Mouse (Mus musculus): ENCODE measurements around the gene Gm28230. TPM values are rescaled to one million over a fixed set of nuclear protein-coding genes. Genes with fewer than 3 reads are reported as not detected.

The Gm28230 gene
- polyA plus RNA-seq, 1 experiment from 2014 or later = 0.10 TPM

DNA sequence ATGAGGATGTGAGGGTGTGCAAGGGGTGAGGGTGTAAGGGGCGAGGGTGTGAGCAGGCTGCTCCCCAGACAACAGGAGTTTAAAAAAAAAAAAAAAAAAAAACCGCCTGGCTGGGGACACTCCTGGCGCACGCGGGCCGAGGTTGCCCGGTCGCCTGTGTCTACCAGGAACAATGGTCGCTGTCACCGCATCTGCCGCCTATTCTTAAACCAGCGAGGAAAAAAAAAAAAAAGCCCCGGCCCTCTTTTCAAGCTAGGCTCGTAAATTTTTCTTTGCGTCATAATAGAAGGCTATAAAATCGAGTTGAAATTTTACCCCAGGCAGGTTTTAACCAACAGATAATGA is 6.8 kb downstream of the Gm28230 start:
- Histone ChIP-seq H3K9ac (ENCODE audit: low read depth, low read length) (no peak overlapping the region), H3K4me2 (peak overlapping the region; percentile 47; the same call in 1 of the 2 replicates), H3K36me3 (ENCODE audit: control insufficient read depth, insufficient read depth, low read length) (no peaks in the 10 kb centered on the region), H3K27me3 (ENCODE audit: control insufficient read depth, insufficient read depth, low read length) (peaks cover 94% of the 10 kb centered on the region), H3K4me1 (ENCODE audit: control insufficient read depth, insufficient read depth, low read length) (peaks cover 4% of the 10 kb centered on the region; the same call in 1 of the 2 replicates), H3K4me3 (ENCODE audit: low read depth, low read length) (0 out of 2 replicates have a peak overlapping the region, but pooled peaks have one; percentile 18), H3K9me3 (replicated peaks; ENCODE audit: control insufficient read depth, low read length) (no peaks in the 10 kb centered on the region), H3K27ac (ENCODE audit: low read depth, low read length) (no peak overlapping the region)
- 0% methylated on average over 16 of the region's 16 CpGs for WGBS (ENCODE audit: insufficient replicate concordance)
- ATAC-seq (replicated peaks; ENCODE audit: insufficient number of reproducible peaks, low FRiP score, low TSS enrichment) = no peak

DNA sequence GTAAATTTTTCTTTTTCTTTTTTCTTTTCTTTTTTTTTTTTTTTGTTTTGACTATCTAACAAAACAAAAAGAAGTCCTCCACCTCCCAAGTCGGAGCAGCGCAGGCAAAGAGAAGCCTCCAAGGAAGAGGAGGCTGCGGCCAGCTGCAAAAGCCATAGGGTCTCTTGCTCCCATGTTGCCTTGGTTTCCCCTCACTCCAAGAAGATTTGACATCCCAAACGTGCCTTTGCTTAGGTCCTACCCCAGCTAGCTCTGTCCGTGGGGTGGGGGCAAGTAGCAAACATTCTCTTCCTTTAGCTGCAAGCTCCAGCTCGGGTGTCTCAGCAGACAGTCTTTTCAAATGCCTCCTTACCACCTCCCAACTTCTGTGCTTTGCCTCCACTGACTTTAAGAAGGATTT is 7.2 kb downstream of the Gm28230 start:
- Histone ChIP-seq H3K36me3 (ENCODE audit: control insufficient read depth, insufficient read depth, low read length) (no peaks in the 10 kb centered on the region), H3K27ac (ENCODE audit: low read depth, low read length) (no peak overlapping the region), H3K4me2 (no peak overlapping the region), H3K4me1 (ENCODE audit: control insufficient read depth, insufficient read depth, low read length) (peaks cover 4% of the 10 kb centered on the region; the same call in 1 of the 2 replicates), H3K9me3 (replicated peaks; ENCODE audit: control insufficient read depth, low read length) (no peaks in the 10 kb centered on the region), H3K9ac (ENCODE audit: low read depth, low read length) (no peak overlapping the region), H3K27me3 (ENCODE audit: control insufficient read depth, insufficient read depth, low read length) (peaks cover 94% of the 10 kb centered on the region), H3K4me3 (ENCODE audit: low read depth, low read length) (no peak overlapping the region)
- 2% methylated on average over 6 of the region's 6 CpGs for WGBS (ENCODE audit: insufficient replicate concordance)
- no peak for ATAC-seq (replicated peaks; ENCODE audit: insufficient number of reproducible peaks, low FRiP score, low TSS enrichment)

DNA sequence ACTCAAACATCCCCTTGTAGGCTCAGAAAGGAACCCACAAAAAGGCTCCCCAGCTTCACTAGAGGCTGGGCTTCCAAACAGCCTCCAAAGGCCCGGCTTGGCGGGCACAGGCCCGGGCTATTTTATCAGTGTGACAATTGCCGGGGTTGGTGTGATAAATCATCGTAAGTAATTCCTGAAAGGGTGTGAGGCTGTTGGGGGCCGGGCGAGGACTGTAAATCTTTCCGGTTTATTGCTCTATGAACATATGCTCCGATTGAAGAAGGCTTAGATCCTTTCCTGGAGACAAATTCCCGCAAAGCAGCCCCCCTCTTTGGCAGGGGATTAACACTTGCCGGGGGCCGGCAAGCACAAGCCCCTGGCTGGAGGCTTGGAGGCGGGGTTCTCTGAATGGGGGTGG is 7.9 kb downstream of the Gm28230 start:
- H3K4me2 ChIP-seq = no peak overlapping the region
- H3K4me1 ChIP-seq (ENCODE audit: control insufficient read depth, insufficient read depth, low read length) = peaks cover 4% of the 10 kb centered on the region; the same call in 1 of the 2 replicates
- H3K9ac ChIP-seq (ENCODE audit: low read depth, low read length) = no peak overlapping the region
- no peak for ATAC-seq (replicated peaks; ENCODE audit: insufficient number of reproducible peaks, low FRiP score, low TSS enrichment)
- peaks cover 94% of the 10 kb centered on the region for H3K27me3 ChIP-seq (ENCODE audit: control insufficient read depth, insufficient read depth, low read length)
- 2% methylated on average over 13 of the region's 13 CpGs for WGBS (ENCODE audit: insufficient replicate concordance)
- H3K27ac ChIP-seq (ENCODE audit: low read depth, low read length) = no peak overlapping the region
- H3K4me3 ChIP-seq (ENCODE audit: low read depth, low read length) = no peak overlapping the region
- H3K36me3 ChIP-seq (ENCODE audit: control insufficient read depth, insufficient read depth, low read length) = no peaks in the 10 kb centered on the region
- no peaks in the 10 kb centered on the region for H3K9me3 ChIP-seq (replicated peaks; ENCODE audit: control insufficient read depth, low read length)

DNA sequence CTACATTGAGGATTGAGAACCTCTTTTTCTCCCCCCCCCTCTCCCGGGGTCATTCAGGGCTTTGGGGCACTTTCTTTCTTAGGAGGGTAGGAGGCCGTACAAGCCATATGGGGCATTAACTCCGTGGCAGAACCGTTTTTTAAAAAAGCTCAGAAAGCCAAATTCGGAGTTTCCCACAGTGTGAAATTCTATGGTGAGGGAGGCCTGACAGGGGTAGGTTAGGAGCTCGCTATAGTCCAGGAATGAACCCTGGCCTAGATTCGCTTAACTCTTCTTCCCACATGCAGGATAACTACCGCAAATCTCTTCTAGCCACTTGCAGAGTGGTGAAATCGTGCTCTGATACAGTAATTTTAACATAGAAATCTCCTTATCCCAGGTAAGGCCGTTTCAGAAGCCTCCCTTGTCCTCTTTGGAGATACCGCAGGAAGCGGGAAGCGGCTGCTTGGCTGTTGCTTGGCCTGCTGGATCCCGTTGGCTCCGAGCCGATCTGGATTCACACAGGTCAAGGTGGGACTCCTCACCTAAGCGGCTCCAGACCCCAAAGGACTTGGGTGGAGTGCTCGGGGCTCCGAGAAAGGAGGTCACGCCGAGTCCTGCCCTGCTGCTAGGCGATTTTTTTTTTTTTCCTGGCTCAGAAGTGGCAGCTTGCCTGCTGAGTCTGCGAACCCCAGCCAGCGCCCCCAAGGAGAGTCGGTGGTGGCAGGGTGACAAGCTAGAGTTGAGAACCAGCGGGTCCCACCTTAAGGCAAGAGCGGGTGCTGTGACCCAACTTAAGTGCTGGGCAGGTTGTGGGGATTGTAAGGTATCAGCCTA is 8.7 kb downstream of the Gm28230 start:
- WGBS (ENCODE audit: insufficient replicate concordance) = 2% methylated on average over 27 of the region's 27 CpGs
- H3K4me1 ChIP-seq (ENCODE audit: control insufficient read depth, insufficient read depth, low read length) = peaks cover 4% of the 10 kb centered on the region; the same call in 1 of the 2 replicates

GRCm38 (mm10) chr2:74735851-74736687 is 9.5 kb downstream of the Gm28230 start:
- Histone ChIP-seq H3K9me3 (replicated peaks; ENCODE audit: control insufficient read depth, low read length) (no peaks in the 10 kb centered on the region), H3K27me3 (ENCODE audit: control insufficient read depth, insufficient read depth, low read length) (peaks cover 96% of the 10 kb centered on the region), H3K4me3 (ENCODE audit: low read depth, low read length) (peak overlapping the region; percentile 30), H3K4me2 (peak overlapping the region; percentile 46), H3K36me3 (ENCODE audit: control insufficient read depth, insufficient read depth, low read length) (no peaks in the 10 kb centered on the region), H3K9ac (ENCODE audit: low read depth, low read length) (0 out of 2 replicates have a peak overlapping the region, but pooled peaks have one; percentile 34), H3K4me1 (ENCODE audit: control insufficient read depth, insufficient read depth, low read length) (peaks cover 4% of the 10 kb centered on the region), H3K27ac (ENCODE audit: low read depth, low read length) (no peak overlapping the region)
- WGBS (ENCODE audit: insufficient replicate concordance) = under 1% methylated on average over 42 of the region's 42 CpGs
- ATAC-seq (replicated peaks; ENCODE audit: insufficient number of reproducible peaks, low FRiP score, low TSS enrichment) = no peak

More for the DNA sequence above, 8.7 kb downstream of the Gm28230 start:
- H3K36me3 ChIP-seq (ENCODE audit: control insufficient read depth, insufficient read depth, low read length) = no peaks in the 10 kb centered on the region
- ATAC-seq (replicated peaks; ENCODE audit: insufficient number of reproducible peaks, low FRiP score, low TSS enrichment) = no peak
- H3K27ac ChIP-seq (ENCODE audit: low read depth, low read length) = no peak overlapping the region
- no peak overlapping the region for H3K9ac ChIP-seq (ENCODE audit: low read depth, low read length)
- no peaks in the 10 kb centered on the region for H3K9me3 ChIP-seq (replicated peaks; ENCODE audit: control insufficient read depth, low read length)
- H3K27me3 ChIP-seq (ENCODE audit: control insufficient read depth, insufficient read depth, low read length) = peaks cover 97% of the 10 kb centered on the region
- H3K4me3 ChIP-seq (ENCODE audit: low read depth, low read length) = no peak overlapping the region
- H3K4me2 ChIP-seq = peak overlapping the region; percentile 46

- 4% methylated on average over 15 of the region's 15 CpGs for WGBS (ENCODE audit: insufficient replicate concordance)
- H3K4me1 ChIP-seq (ENCODE audit: control insufficient read depth, insufficient read depth, low read length) = peaks cover 4% of the 10 kb centered on the region
These were observed 10.4 kb downstream of the Gm28230 start for GRCm38 (mm10) chr2:74736688-74737577.

DNA sequence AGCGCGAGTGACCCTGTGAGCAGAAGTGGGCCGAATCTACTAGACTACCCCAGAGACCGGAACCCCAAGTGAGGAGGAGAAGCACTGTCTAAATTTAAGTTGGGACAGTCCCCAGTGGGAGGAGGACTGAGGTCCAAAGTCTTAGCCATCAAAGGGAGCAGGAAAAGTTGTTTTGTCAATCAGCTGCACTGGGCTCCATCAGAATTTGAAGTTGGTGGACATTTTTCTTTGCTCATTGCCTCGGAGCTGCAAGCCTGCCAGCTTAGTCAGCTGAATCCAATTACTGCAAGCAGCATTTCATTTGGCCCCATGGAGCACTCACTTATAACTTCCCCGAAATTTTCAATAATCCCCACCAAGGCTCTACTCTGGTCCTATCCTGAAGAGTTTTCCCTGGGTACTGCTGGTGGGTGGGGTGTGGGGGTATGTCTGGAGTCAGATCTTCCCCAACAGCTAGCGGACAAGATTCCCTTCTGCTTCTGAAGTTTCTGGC is 11.1 kb downstream of the Gm28230 start:
- Histone ChIP-seq H3K27me3 (ENCODE audit: control insufficient read depth, insufficient read depth, low read length) (peaks cover 96% of the 10 kb centered on the region), H3K9ac (ENCODE audit: low read depth, low read length) (no peak overlapping the region), H3K9me3 (replicated peaks; ENCODE audit: control insufficient read depth, low read length) (no peaks in the 10 kb centered on the region), H3K4me2 (no peak overlapping the region), H3K4me3 (ENCODE audit: low read depth, low read length) (no peak overlapping the region), H3K27ac (ENCODE audit: low read depth, low read length) (no peak overlapping the region), H3K36me3 (ENCODE audit: control insufficient read depth, insufficient read depth, low read length) (no peaks in the 10 kb centered on the region), H3K4me1 (ENCODE audit: control insufficient read depth, insufficient read depth, low read length) (peaks cover 4% of the 10 kb centered on the region)
- WGBS (ENCODE audit: insufficient replicate concordance) = 4% methylated on average over 7 of the region's 7 CpGs
- no peak for ATAC-seq (replicated peaks; ENCODE audit: insufficient number of reproducible peaks, low FRiP score, low TSS enrichment)

More at GRCm38 (mm10) chr2:74736688-74737577, 10.4 kb downstream of the Gm28230 start:
- ATAC-seq (replicated peaks; ENCODE audit: insufficient number of reproducible peaks, low FRiP score, low TSS enrichment) = no peak
- Histone ChIP-seq H3K4me3 (ENCODE audit: low read depth, low read length) (0 out of 2 replicates have a peak overlapping the region, but pooled peaks have one; percentile 30), H3K9ac (ENCODE audit: low read depth, low read length) (no peak overlapping the region), H3K27ac (ENCODE audit: low read depth, low read length) (no peak overlapping the region), H3K36me3 (ENCODE audit: control insufficient read depth, insufficient read depth, low read length) (no peaks in the 10 kb centered on the region), H3K9me3 (replicated peaks; ENCODE audit: control insufficient read depth, low read length) (no peaks in the 10 kb centered on the region), H3K4me2 (no peak overlapping the region; the same call in 1 of the 2 replicates), H3K27me3 (ENCODE audit: control insufficient read depth, insufficient read depth, low read length) (peaks cover 97% of the 10 kb centered on the region)
